Mouse (Mus musculus): ENCODE data around the gene Notum.

Gene Notum

DNA sequence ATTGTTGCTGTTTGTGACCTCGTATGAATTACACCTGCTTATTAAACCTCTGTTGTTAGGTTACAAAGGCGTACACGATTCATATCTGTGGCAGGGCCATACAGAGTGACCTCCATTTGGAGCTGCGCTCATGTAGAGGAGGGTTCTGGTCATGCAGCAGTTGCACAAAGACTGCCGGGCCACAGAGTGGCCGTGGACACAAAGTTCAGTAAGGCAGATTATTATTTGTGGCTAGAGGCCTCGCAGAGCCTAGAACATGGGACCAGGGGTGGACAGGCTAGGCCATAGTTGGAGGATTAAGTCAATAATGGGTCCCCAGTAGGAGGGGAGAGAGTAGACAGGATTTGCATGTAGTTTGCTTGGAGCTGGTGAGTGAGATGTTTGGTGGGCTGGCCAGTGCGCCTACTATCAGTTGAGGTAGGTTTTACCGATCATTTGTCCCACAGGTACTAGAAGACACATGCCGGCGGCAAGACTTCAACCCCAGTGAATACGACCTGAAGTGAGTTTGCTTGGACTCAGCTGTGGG is 12.7 kb upstream of the Notum start:
- no peak for DNase-seq (ENCODE audit: low spot score)

DNA sequence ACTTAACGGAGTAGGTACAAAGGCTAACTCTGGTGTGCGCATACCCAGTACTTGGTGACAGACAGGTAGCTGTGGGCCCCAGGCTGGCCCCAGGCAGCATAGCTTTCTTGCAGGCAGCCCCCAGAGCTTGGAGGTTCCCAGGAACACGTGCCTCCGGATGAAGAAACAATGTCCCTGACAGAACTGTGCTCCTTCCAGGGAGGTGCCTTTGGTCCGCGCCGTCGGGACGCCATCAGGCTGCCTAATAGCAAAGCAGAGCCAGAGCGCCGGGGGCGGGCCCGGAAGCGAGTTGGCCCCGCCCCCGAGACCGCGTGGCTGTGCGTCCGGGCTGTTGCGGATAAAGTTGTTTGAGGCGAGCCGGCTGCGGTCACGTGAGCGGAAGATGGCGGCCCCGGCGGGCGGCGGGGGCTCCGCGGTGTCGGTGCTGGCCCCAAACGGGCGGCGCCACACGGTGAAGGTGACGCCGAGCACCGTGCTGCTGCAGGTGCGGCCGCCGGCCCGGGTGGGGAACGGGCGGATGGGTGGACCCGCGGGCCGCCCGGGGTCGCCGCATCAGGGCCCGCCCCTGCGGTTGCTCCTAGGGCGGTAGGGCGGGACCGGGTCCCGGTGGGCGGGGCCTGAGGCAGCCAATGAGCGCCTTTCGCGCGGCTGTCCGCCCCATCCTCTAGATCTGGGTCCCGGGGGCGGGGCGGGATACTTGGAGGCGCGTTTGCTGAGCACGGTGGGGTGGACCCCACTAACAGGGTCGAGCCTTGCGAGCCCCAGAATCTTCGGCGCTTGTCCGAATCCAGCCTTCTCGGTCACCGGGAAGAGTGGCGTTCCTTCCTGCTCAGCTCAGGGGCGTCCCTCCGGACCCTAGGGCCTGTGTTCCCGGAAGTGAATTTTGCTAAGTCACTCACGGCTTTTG is 12.0 kb upstream of the Notum start, which contains the start of gene Aspscr1:
Gene Aspscr1 (plus strand): TSS at position 287 of the 907 bp plus-strand sequence.
- DNase-seq (ENCODE audit: low spot score): peak; percentile 99

DNA sequence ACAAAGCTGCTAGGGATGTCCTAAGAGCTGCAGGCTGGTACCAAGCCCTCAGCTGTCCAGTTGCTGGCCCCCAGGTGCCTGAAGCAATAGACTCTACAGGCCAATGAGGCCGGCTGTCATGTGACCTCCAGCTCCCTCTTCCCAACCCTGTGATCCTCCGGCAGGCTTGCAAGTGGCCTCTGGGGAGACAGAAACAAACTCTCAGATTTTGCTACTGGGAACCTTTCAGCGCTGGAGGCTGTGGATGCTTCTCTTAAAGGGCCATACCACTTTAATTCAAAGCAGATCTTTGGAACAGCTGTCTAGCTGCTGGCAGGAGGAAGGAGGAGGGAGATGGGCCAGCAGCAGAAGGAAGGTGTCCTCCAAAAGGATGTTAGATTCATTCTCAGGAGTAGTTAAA is 5.6 kb upstream of the Notum start:
- no peak for DNase-seq (ENCODE audit: low spot score)

DNA sequence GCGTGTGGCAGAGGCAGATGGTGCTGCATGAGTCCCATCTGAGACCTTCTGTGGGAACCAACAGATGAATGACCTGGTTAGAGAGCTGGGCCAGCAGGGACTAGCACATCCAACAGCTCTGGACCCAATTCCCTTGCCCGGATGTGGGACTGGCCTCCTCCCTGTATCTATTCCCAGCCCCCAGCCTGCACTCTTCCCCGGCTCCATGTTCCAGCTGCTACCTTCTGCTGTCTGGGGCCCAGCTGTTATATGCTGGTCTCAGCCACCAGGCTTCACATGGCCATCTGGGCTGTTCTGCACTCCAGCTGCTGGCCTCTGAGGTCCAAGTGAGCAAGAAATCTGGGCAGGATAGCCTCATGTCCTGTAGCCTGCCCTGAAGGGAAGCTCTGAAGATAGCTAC is 4.4 kb upstream of the Notum start:
- peak; percentile 66 for DNase-seq (ENCODE audit: low spot score)

DNA sequence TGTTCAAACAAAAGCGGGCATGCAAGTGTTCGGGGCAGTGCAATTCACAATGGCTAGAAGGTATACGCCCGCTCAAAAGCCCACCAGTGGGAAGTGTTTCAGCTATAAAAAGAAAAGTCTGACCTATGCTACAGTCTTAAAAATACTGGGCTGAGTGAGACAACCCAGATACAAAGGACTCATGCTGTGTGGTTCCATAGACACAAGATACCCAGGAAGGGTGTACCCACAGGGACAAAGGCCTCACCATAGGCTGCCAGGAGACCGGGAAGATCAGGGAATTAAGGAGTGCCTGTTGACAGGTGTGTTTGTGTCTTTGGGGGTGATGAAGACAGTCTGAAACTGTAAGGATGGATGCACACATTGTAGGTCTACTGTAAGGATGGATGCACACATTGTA is 2.7 kb upstream of the Notum start:
- no peak for DNase-seq (ENCODE audit: low spot score)

DNA sequence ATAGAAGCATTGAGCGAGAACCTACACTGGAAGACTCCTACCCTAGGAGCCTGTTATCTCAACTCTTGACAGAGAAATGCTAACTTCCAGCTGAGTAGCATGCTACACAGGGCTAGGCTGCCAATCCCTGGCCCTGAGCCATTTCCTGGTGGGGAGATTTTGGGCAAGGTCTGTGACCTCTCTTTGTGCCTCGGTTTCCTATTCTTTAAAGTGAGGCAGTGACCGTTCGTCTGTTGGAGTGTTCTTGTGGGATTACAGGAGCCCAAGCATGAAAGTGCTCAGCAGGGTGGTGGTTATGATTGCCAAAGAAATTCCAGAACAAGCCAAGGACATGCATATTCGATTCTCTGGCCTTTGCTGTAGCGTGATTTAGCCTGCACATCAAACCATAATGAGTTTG is 1.8 kb upstream of the Notum start:
- no peak for DNase-seq (ENCODE audit: low spot score)

DNA sequence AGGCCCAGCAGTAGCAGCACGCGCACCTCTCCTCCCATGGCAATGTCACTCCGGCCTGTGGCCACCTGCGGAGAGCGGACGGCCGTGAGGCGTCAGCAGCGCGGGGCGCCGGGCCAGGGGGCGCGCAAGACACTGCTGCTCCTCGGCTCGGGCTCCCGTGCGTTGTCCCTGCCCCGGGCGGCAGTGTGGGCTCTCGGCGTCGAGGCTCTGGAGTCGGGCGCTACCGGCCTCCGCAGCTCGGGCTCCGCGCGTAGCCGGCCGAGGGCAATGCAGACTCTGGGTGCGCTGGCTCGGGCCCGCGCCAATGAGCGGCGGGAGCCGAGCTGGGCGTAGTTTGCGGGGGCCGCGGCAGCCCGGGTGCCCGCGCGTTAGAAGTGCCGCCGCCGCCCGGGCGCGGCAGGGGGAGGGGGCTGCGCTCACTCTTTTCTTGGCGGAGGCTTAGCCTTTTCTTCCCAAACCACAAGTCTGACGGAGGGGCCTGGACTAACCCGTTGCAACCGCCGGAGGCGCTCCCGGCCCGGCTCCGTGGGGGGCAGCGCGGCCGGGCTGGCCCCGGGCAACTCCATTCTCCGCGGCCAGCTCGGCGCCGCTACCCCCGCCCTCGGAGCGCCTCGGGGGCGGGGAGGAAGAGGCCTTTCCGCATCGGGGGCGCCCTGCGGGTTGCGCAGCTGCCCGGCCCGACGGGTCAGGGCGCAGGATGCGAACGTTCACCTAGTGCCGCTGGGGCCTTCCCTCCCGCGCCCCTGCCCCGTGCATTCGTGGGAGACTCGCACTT is 487 bp downstream of the Notum start:
- DNase-seq (ENCODE audit: low spot score): peak; percentile 66

DNA sequence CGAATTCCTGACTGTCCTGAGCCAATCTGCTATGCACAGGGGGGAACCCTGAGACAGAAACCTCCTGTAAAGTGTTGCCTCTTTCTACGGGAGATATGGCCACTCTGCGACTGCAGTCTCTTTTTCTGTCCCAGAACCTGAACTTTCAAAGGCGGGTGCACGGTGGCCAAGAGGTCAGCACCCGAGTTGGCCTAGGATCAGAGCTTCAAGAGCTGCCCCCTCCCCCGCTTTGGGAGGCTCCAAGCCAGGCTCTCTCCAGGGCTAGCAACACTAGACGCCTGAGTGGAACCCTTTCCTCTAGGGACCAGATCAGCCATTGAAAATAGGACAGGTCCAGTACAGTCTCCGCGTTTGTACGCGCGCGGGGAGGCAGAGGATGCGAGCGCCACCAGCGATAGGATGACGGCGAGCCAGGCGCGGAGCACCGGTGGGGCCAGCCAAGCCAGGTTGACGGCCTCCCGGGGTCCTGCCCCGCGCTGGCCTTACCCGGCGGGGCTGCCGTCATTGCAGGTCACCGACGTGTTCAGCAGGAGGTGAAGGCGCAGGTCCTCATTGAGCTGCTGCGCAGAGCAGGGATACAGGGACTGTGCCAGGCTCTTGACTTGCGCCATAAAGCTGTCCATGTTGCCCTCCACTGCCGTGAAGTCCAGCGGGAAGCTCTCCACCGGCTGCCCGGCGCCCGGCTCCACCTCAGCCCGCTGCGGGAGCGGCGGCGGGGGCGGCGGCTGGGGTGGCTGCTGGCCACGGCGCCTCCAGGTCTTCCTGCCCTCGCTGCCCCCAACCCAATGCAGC is 1.3 kb downstream of the Notum start:
- DNase-seq (ENCODE audit: low spot score): no peak

DNA sequence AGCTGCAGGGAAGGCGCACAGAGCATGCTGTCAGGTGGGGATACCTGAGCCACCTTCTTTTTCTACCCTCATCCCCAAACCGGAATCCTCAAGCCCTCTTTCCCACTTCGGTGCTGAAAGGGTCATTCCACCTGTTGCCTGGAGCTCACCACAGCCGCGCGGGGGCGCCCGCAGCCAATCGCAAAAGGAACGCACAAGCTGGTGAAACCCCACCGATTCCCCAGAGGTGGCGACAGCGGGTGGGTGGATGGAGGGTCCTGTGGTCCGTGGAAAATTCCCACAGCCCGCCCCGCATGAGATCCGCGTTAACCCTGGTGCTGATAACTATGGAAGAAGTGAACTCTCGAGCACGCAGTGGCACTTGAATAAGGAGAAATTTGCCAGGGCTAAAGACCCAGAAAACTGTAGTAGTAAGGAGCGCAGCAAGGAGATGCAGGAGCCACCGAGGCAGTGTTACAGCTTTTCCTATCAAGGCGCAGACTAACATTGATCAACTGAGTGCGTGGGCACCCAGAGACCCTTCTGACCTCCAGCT is 2.0 kb downstream of the Notum start:
- peak; percentile 88 for DNase-seq (ENCODE audit: low spot score)

DNA sequence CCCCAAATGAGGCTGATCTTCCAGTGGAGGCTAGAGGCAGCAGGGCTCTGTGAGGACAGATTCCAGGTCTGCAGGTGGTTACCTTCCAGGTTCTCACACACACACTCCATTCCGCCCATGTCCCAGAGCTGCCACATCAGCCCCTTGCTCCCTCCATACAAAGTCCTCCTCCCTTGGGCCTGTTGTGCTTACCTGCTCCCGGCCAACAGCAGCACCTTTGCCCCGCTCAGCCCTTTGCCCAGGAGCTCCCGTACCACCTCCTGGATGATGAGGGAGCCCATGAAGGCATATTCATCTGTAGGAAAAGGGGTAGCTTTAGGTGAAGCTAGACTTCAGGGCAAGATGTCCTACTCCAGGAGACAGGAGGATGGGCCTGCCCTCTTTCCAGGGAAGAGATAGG is 3.7 kb downstream of the Notum start:
- no peak for DNase-seq (ENCODE audit: low spot score)

DNA sequence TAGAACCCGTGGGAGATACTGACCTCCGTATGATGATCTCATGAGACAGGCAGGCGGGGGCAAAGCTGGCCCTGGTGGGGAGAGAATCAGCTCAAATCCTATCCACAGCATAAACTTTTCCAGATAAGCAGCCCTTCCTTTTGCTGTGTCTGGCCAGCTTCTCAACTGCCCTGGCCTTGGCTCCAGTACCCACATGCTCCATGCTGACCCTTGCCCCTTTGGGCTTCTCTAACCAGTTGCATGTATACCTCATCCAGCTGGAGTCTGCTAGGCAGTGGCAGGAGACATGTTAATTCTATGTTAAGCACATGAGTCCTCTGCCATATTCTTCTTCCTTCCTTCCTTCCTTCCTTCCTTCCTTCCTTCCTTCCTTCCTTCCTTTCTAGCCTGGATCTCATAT is 6.2 kb downstream of the Notum start:
- DNase-seq (ENCODE audit: low spot score): no peak

DNA sequence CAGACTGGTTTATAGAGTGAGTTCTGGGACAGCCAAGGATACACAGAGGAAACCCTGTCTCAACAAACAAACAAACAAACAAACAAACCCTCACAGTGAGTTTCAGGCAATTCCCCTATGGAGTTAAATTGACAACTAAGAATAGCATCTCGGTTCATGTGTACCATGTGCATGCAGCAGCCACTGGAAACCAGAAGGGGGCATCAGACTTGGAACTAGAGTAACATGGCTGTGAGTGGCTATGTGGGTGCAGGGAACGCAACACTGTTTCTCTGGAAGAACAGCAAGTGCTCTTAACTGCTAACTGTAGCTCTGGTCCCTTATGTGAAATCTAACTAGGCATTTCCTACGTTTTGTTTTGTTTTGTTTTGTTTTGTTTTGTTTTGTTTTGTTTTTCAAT is 9.1 kb downstream of the Notum start:
- DNase-seq (ENCODE audit: low spot score): no peak

DNA sequence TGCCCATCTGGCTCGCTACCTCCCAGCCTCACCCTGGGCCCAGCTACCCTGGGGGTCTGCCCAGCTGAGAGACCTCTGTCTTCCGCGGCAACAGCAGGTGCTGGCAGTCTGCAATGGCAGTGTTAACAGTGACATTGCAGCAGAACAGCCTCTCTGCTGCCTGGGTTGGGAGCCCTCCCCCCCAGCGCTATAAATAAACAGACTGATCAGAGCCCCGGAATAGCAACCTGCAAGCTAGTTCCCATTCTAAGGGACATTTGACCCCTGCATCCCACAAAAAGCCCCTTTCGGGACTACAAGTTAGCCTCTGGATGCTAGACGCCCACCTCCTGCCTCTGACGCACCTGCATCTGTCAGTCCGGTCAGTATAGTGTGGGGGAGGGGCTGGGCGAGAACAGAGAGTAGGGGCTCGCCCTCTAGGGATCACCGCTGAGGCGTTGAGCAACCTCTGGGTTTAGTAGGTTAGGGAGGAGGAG is 12.9 kb downstream of the Notum start, which contains the start of gene Myadml2:
Gene Myadml2 (minus strand): TSS at position 158 of the 476 bp plus-strand sequence.
- peak; percentile 56 for DNase-seq (ENCODE audit: low spot score)

DNA sequence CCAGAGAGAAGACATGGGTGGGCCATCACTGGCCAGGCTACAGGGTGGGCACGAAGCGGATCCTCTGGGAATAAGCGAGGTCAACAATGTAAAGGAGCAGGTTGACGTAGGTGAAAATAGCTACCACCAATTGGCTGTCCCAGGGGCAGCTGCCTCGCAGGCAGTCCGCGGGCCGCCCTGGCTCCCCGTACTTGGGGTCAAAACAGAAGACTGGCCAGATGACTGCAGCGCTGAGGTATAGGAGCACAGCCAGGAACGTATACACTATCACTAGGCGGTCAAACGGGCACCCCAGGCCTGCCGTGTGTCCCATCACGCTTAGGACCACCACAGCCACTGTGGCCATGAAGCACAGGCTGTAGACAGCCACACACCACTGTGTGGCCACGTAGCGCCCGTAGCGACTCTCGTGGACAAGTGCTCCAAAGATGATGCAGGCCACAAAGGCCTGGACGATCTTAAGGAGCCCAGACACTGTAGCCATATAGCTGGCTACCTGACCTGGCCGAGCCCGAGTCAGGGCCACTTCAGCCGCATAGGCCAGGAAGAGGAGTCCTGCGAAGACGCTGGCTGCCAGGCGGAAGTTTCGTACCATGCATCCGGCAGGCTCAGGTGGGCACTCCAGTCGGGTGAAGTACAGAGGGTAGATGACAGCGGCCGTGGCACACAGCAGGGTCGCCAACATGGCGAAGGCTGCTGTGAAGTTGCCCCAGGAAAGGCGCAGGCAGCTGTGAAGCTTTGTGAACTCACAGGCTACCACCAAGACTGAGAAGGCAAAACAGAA is 13.7 kb downstream of the Notum start:
- peak; percentile 37 for DNase-seq (ENCODE audit: low spot score)

DNA sequence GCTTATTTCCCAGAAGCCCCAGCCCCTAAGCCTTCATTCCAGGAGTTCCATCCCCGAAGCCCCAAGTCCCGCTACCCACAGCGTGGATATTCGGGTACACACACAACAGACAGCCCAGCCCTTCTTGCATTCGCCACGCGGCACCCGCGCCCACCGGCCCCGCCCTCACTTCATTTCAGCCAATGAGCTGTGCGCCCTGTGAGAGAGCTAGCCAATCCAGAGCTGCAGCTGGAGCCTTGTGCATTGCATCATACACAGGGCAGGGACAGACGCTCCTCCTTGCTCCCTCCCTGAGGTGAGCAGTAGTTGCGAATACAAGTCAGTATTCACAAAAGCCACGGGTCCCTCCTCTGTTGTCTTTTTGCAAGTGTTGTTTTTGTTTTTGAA is 17.4 kb downstream of the Notum start, which contains the start of gene Pycr1:
Gene Pycr1 (minus strand): TSS at position 169 of the 387 bp plus-strand sequence.
- DNase-seq (ENCODE audit: low spot score): peak; percentile 93

DNA sequence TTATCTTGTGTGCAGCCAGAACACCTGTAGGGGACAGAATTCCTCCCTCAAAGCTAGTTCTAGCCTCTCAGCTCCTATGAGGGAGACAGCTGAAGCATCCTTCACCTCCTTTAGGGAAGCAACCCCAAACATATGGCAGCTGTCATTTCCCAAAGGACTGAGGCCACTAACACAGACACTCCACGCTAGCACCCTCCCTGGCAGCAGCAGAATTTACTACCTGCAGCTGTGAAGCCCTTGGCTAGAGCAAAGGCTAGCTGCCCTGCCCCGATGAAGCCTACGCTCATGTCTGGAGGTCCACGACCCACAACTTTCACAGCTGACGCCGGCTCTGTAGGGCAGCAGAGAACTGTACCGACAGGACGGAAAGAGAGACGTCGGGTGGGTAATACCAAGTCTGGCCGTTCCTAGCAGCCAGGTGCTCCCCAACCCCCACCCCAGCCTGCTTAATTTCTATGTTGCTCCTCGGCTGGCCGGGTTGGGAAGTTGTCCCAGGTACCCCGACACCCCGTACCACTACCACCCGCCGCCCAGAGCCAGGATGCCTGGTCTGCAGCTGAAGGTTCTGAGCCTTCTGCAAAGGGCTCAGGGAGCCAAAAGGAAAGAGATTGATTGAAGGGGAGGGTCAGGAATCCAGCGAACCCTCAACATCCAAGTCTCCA is 17.9 kb downstream of the Notum start:
- peak; percentile 61 for DNase-seq (ENCODE audit: low spot score)

DNA sequence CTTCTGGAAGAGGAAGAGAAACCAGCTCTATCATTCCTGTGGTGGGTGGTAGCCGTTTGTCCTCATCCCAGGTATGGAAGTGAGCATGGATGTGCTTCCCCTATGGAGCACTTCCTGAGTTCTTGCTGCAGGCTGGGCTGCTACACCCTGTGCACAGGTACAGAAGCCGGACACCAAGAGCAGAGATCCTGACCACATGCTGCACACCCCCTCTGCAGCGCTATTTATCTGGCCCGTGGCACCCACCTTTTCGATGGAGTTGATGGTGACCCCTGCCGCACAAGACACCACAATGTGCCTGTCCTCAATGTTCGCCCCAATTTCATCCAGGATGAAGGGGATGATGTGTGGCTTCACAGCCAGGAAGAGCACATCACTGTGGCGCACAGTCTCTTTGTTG is 19.1 kb downstream of the Notum start:
- peak; percentile 35 for DNase-seq (ENCODE audit: low spot score)

DNA sequence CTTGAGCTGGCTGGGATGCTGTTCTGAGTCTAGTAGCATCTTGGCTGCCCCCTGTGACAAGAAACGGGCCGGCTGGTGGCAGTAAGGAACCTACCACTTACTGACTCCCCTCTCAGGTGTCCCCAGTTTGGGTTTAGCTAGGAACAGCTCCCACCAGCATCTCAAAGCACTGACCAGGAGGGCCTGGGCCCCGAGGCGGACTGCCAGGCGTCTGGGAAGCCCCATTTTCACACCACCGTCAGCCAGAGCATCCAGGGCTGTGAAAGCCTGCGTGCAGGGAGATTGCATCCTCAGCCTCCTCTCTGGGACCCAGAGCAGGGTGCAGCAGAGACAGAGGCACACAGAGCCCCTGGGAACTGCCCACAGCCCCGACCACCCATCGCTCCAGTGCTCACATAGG is 19.7 kb downstream of the Notum start:
- peak; percentile 38 for DNase-seq (ENCODE audit: low spot score)

DNA sequence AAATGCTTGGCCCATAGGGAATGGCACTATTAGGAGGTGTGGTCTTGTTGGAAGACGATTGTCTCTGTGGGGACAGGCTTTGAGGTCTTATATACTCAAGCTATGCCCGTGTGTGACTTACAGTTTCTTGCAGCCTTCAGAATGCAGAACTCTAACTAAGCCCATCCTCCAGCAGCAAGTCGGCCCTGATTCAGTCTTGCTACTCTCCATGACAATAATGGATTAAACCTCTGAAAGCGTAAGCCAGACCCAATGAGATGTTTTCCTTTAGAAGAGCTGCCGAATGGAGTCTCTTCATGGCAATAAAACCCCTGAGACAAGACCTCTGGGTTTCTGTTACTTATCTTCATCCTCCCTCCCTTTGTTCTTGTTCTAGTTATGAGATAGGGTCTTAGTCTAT is 26.2 kb downstream of the Notum start:
- no peak for DNase-seq (ENCODE audit: low spot score)

All from testis, postnatal 10 days (tissue).